Mouse (Mus musculus) kidney, adult 2 months (tissue): ENCODE data around the gene Bet1l. TPM values are rescaled to one million over a fixed set of nuclear protein-coding genes. Genes with fewer than 3 reads are reported as not detected.

Experiments used
- DNase-seq: peaks from one replicate; pipeline ENCODE4 v3.0.0; 2021
- H3K27ac ChIP-seq: fragments of 200-500 bp; 2 replicates; pipeline ENCODE4 v1.5.1; 2012; ENCODE audit warnings: low read depth, low read length, control low read depth, inconsistent platforms; ENCODE audit not compliant: insufficient read depth
- H3K27me3 ChIP-seq: fragments of 200-500 bp; replicated peaks from 2 replicates; pipeline ENCODE4 v1.6.1; 2012; ENCODE audit warnings: mild to moderate bottlenecking, moderate library complexity, low read length, inconsistent platforms; ENCODE audit not compliant: control insufficient read depth, insufficient read depth
- H3K36me3 ChIP-seq: fragments of 200-500 bp; 2 replicates; pipeline ENCODE4 v1.6.1; 2012; ENCODE audit warnings: mild to moderate bottlenecking, moderate library complexity, low read length, inconsistent platforms; ENCODE audit not compliant: control insufficient read depth, insufficient read depth
- H3K4me1 ChIP-seq: fragments of 200-500 bp; 2 replicates; pipeline ENCODE4 v1.6.1; 2011; ENCODE audit warnings: low read length; ENCODE audit not compliant: control insufficient read depth, insufficient read depth
- H3K4me3 ChIP-seq: fragments of 200-500 bp; 2 replicates; pipeline ENCODE4 v1.5.1; 2011; ENCODE audit warnings: mild to moderate bottlenecking, low read depth, low read length, control low read depth; ENCODE audit not compliant: insufficient read depth
- CTCF ChIP-seq: fragments of 200-500 bp; conservative IDR thresholded peaks from 2 replicates; pipeline ENCODE4 v1.5.1; 2011; ENCODE audit warnings: low read depth, mild to moderate bottlenecking, control low read depth, low read length, moderate library complexity, mixed read lengths; ENCODE audit not compliant: insufficient read depth, insufficient read length
- POLR2A ChIP-seq: fragments of 200-500 bp; IDR thresholded peaks from one replicate; pipeline ENCODE4 v1.6.1; 2011; ENCODE audit warnings: low read depth, low read length, control low read depth
- WGBS: fragments of 180-500 bp; shearing (Covaris S2); methylation state at CpG from one replicate; pipeline ENCODE4 v1.1.7; 2018; 5-methylcytosine and 5-hydroxymethylcytosine counted together
- polyA plus RNA-seq: library from polyadenylated mRNA; depleted of rRNA; stranded (reverse); fragments of >200 nt; gene quantifications from 2 replicates; pipeline ENCODE4 v1.2.3, GENCODE M21; 2012

Bet1l gene
- polyA plus RNA-seq, 1 experiment: 26.3 TPM

GRCm38 (mm10) chr7:140880865-140881515, 23.6 kb upstream of the Bet1l start:
- peak overlapping the region; percentile 94 for H3K27ac ChIP-seq
- H3K36me3 ChIP-seq: peaks cover under 1% of the 10 kb centered on the region; the same call in 1 of the 2 replicates
- no peaks in the 10 kb centered on the region for H3K27me3 ChIP-seq
- DNase-seq: peak; percentile 61
- no peaks in the 10 kb centered on the region; the same call in 1 of the 2 replicates for H3K4me1 ChIP-seq
- peak overlapping the region; percentile 86 for H3K4me3 ChIP-seq
- 6% methylated on average over 8 of the region's 8 CpGs for WGBS
- TF ChIP-seq POLR2A (no peak), CTCF (no peak)

GRCm38 (mm10) chr7:140880419-140880818, 23.0 kb upstream of the Bet1l start:
- H3K27me3 ChIP-seq: no peaks in the 10 kb centered on the region
- no peaks in the 10 kb centered on the region; the same call in 1 of the 2 replicates for H3K4me1 ChIP-seq
- H3K27ac ChIP-seq: peak overlapping the region; percentile 94
- 41% methylated on average over 3 of the region's 3 CpGs for WGBS
- H3K4me3 ChIP-seq: peak overlapping the region; percentile 34
- DNase-seq: peak; percentile 79
- no peak for TF ChIP-seq POLR2A
- no peak for TF ChIP-seq CTCF
- H3K36me3 ChIP-seq: peaks cover 5% of the 10 kb centered on the region

GRCm38 (mm10) chr7:140879355-140879754, 22.0 kb upstream of the Bet1l start:
- H3K4me1 ChIP-seq: no peaks in the 10 kb centered on the region; the same call in 1 of the 2 replicates
- no peaks in the 10 kb centered on the region for H3K27me3 ChIP-seq
- peaks cover 5% of the 10 kb centered on the region for H3K36me3 ChIP-seq
- H3K4me3 ChIP-seq: no peak overlapping the region
- TF ChIP-seq CTCF: no peak
- no peak for TF ChIP-seq POLR2A
- 80% methylated on average over 7 of the region's 7 CpGs for WGBS
- no peak overlapping the region for H3K27ac ChIP-seq
- no peak for DNase-seq

- TF ChIP-seq POLR2A: no peak
- no peaks in the 10 kb centered on the region for H3K27me3 ChIP-seq
- 83% methylated on average over 6 of the region's 6 CpGs for WGBS
These were observed 20.0 kb upstream of the Bet1l start for GRCm38 (mm10) chr7:140877364-140877763.

GRCm38 (mm10) chr7:140874224-140874623, 16.8 kb upstream of the Bet1l start:
- H3K36me3 ChIP-seq: peaks cover 7% of the 10 kb centered on the region
- no peak overlapping the region for H3K4me3 ChIP-seq
- no peak for TF ChIP-seq CTCF
- TF ChIP-seq POLR2A: no peak
- DNase-seq: no peak
- 67% methylated on average over 4 of the region's 4 CpGs for WGBS
- H3K27me3 ChIP-seq: no peaks in the 10 kb centered on the region
- no peak overlapping the region for H3K27ac ChIP-seq
- no peaks in the 10 kb centered on the region for H3K4me1 ChIP-seq

More at GRCm38 (mm10) chr7:140877364-140877763, 20.0 kb upstream of the Bet1l start:
- DNase-seq: no peak
- Histone ChIP-seq H3K4me3 (no peak overlapping the region), H3K27ac (no peak overlapping the region), H3K36me3 (peaks cover 5% of the 10 kb centered on the region), H3K4me1 (no peaks in the 10 kb centered on the region; the same call in 1 of the 2 replicates)

- no peak for TF ChIP-seq CTCF
- no peak for TF ChIP-seq POLR2A
- Histone ChIP-seq H3K27me3 (no peaks in the 10 kb centered on the region), H3K36me3 (peaks cover 2% of the 10 kb centered on the region; the same call in 1 of the 2 replicates)
These were observed 7.4 kb upstream of the Bet1l start for GRCm38 (mm10) chr7:140864761-140865160.

GRCm38 (mm10) chr7:140860728-140861127, 3.4 kb upstream of the Bet1l start:
- Histone ChIP-seq H3K4me3 (no peak overlapping the region), H3K27me3 (no peaks in the 10 kb centered on the region), H3K36me3 (peaks cover 2% of the 10 kb centered on the region; the same call in 1 of the 2 replicates), H3K4me1 (peaks cover 6% of the 10 kb centered on the region; the same call in 1 of the 2 replicates), H3K27ac (no peak overlapping the region)
- DNase-seq: no peak
- TF ChIP-seq POLR2A (no peak), CTCF (no peak)
- WGBS: 86% methylated on average over 5 of the region's 5 CpGs

More at GRCm38 (mm10) chr7:140864761-140865160, 7.4 kb upstream of the Bet1l start:
- no peak overlapping the region for H3K27ac ChIP-seq
- WGBS: 86% methylated on average over 12 of the region's 12 CpGs
- H3K4me3 ChIP-seq: no peak overlapping the region
- no peak for DNase-seq
- H3K4me1 ChIP-seq: no peaks in the 10 kb centered on the region
